Mouse (Mus musculus) myocyte (in vitro differentiated cells): ENCODE data around the gene Dnase2b. TPM values are rescaled to one million over a fixed set of nuclear protein-coding genes. Genes with fewer than 3 reads are reported as not detected.

Experiments used
- H3K27me3 ChIP-seq: one replicate; pipeline ENCODE4 v1.6.1; 2011; ENCODE audit not compliant: control insufficient read depth, insufficient read depth, insufficient read length
- H3K36me3 ChIP-seq: one replicate; pipeline ENCODE4 v1.6.1; 2011; ENCODE audit not compliant: control insufficient read depth, insufficient read depth
- H3K4me2 ChIP-seq: one replicate; pipeline ENCODE4 v1.6.1; 2011; ENCODE audit warnings: low read depth, control low read depth
- H3K4me3 ChIP-seq: one replicate; pipeline ENCODE4 v1.5.1; 2011; ENCODE audit warnings: mild to moderate bottlenecking, control low read depth, moderate library complexity
- H3K79me2 ChIP-seq: one replicate; pipeline ENCODE4 v1.6.1; 2011; ENCODE audit not compliant: control insufficient read depth, insufficient read depth
- H3ac ChIP-seq: one replicate; pipeline ENCODE4 v1.6.1; 2011; ENCODE audit not compliant: control insufficient read depth, insufficient read length
- CEBPB ChIP-seq: IDR thresholded peaks from 2 replicates; pipeline ENCODE4 v1.6.1; 2011; ENCODE audit warnings: mild to moderate bottlenecking, moderate library complexity; ENCODE audit not compliant: poor library complexity, insufficient read depth, severe bottlenecking
- E2F4 ChIP-seq: IDR thresholded peaks from one replicate; pipeline ENCODE4 v1.6.1; 2011; ENCODE audit warnings: mild to moderate bottlenecking, control low read depth, moderate library complexity; ENCODE audit not compliant: insufficient read depth
- MAX ChIP-seq: IDR thresholded peaks from one replicate; pipeline ENCODE4 v1.6.1; 2011; ENCODE audit warnings: low read depth, mild to moderate bottlenecking, control low read depth
- MYOD1 ChIP-seq, 3 experiments: IDR thresholded peaks; one replicate each; pipeline ENCODE4 v1.6.1; 2011; ENCODE audit warnings: control low read depth in 2 of 3, low read depth in 2 of 3, mild to moderate bottlenecking in 2 of 3, moderate library complexity in 1 of 3; ENCODE audit not compliant: insufficient read length in 2 of 3, control insufficient read depth in 1 of 3
- MYOG ChIP-seq, 3 experiments: IDR thresholded peaks; one replicate each; pipeline ENCODE4 v1.6.1; 2011; ENCODE audit warnings: control low read depth in 2 of 3, low read depth in 2 of 3, mild to moderate bottlenecking in 2 of 3; ENCODE audit not compliant: insufficient read length in 2 of 3, control insufficient read depth in 1 of 3, insufficient read depth in 1 of 3
- POLR2A ChIP-seq: IDR thresholded peaks from one replicate; pipeline ENCODE4 v1.6.1; 2011; ENCODE audit warnings: low read depth, mild to moderate bottlenecking, control low read depth, moderate library complexity; ENCODE audit not compliant: insufficient read length
- POLR2AphosphoS2 ChIP-seq: IDR thresholded peaks from one replicate; pipeline ENCODE4 v1.6.1; 2011; ENCODE audit warnings: low read depth, control low read depth; ENCODE audit not compliant: insufficient read length
- REST ChIP-seq: IDR thresholded peaks from one replicate; pipeline ENCODE4 v1.6.1; 2011; ENCODE audit warnings: mild to moderate bottlenecking, control low read depth, moderate library complexity; ENCODE audit not compliant: insufficient read depth, insufficient read length
- SRF ChIP-seq: IDR thresholded peaks from one replicate; pipeline ENCODE4 v1.6.1; 2011; ENCODE audit warnings: low read depth; ENCODE audit not compliant: control insufficient read depth, insufficient read length
- TCF12 ChIP-seq: IDR thresholded peaks from one replicate; pipeline ENCODE4 v1.6.1; 2011; ENCODE audit warnings: mild to moderate bottlenecking, control low read depth; ENCODE audit not compliant: poor library complexity, insufficient read depth, severe bottlenecking
- TCF3 ChIP-seq: IDR thresholded peaks from one replicate; pipeline ENCODE4 v1.6.1; 2011; ENCODE audit warnings: low read depth, control low read depth; ENCODE audit not compliant: insufficient read length
- USF1 ChIP-seq: IDR thresholded peaks from one replicate; pipeline ENCODE4 v1.6.1; 2011; ENCODE audit warnings: low read depth, mild to moderate bottlenecking, control low read depth, moderate library complexity
- polyA plus RNA-seq: library from polyadenylated mRNA; unstranded; fragments of >200 nt; fragmentation: generic; extraction: Trizol; gene quantifications from one replicate; pipeline ENCODE4 v1.2.1, GENCODE M21; 2012; ENCODE audit warnings: missing spikeins

The Dnase2b gene
- polyA plus RNA-seq, 1 experiment = not detected

DNA sequence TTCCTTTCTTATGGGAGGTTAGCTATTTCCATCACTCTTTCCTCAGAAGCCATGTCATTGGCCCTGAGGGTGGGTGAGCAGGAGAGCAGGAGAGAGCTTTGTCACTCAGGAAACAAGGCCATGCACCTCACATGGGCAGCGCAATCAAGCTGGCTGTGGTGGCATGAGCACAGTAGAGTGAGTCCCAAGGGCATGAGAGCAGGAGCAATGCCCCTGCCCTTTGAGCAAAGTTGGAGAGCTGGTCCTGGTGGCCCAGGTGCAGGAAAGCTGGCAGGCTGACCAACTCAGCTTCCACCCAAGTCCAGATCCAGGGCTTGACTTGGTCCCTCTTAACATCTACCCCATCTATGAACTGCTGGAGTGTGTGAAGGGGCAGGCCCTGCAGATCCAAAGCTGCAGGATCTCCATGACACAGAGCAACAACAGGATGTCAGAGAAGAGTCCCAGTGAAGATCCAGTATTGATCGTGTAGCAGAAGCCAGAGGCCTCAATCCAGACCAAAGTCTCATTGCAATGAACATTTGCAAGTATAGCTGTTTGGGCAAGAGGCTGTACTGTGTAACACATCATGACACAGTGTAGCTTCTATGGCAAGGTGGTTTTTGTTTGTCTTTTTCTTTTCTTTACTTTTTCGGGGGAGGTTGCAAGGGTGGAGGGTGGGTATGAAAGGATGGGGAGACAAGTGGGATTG, 35.2 kb downstream of the Dnase2b start:
- Histone ChIP-seq H3K36me3 (no peaks in the 10 kb centered on the region), H3K4me2 (no peak overlapping the region), H3K4me3 (no peak overlapping the region), H3ac (no peak overlapping the region), H3K27me3 (no peaks in the 10 kb centered on the region), H3K79me2 (no peaks in the 10 kb centered on the region)
- no peak for TF ChIP-seq E2F4

DNA sequence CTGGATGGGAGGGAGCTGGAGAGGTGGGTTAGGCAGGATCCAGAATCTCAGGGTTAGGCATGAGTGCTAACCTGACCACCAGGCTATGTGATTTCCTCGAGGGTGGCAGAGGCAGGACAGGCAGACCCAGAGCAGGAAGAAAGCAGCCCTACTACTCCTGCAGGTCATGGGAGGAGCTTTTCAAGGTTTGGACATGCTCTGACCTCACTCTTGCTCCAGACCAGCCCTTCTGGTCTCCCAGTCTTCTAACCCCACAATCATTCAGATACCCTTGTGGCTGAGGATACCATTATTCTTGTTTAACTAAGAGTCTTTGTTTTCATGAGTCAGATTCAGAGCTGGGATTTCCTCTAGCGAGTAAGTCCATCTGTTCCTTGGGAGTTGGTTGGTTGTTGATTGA, 37.8 kb downstream of the Dnase2b start:
- no peaks in the 10 kb centered on the region for H3K79me2 ChIP-seq
- H3K4me2 ChIP-seq = no peak overlapping the region
- H3K4me3 ChIP-seq = no peak overlapping the region
- H3K36me3 ChIP-seq = no peaks in the 10 kb centered on the region
- TF ChIP-seq E2F4 (no peak), POLR2A (no peak), MYOG (IDR thresholded peaks at IDR 0.05; ENCODE audit: control insufficient read depth in 1 of 3, insufficient read depth in 1 of 3, insufficient read length in 2 of 3, low read depth in 2 of 3) (no peak), MAX (no peak), MYOD1 (IDR thresholded peaks at IDR 0.05; ENCODE audit: control insufficient read depth in 1 of 3, insufficient read length in 2 of 3, low read depth in 2 of 3) (no peak), REST (no peak), USF1 (no peak), TCF3 (no peak), POLR2AphosphoS2 (no peak), TCF12 (no peak), CEBPB (no peak), SRF (no peak)
- no peaks in the 10 kb centered on the region for H3K27me3 ChIP-seq
- H3ac ChIP-seq = no peak overlapping the region

GRCm38 (mm10) chr3:146571341-146571740, 44.1 kb downstream of the Dnase2b start:
- H3K79me2 ChIP-seq = no peaks in the 10 kb centered on the region
- no peak overlapping the region for H3K4me3 ChIP-seq
- no peak overlapping the region for H3K4me2 ChIP-seq
- H3K36me3 ChIP-seq = no peaks in the 10 kb centered on the region
- TF ChIP-seq E2F4 = no peak
- TF ChIP-seq MYOG (IDR thresholded peaks at IDR 0.05; ENCODE audit: control insufficient read depth in 1 of 3, insufficient read depth in 1 of 3, insufficient read length in 2 of 3, low read depth in 2 of 3) = no peak
- no peak for TF ChIP-seq MYOD1 (IDR thresholded peaks at IDR 0.05; ENCODE audit: control insufficient read depth in 1 of 3, insufficient read length in 2 of 3, low read depth in 2 of 3)
- no peak for TF ChIP-seq CEBPB
- TF ChIP-seq MAX = no peak
- TF ChIP-seq POLR2AphosphoS2 = no peak
- TF ChIP-seq SRF = no peak
- TF ChIP-seq TCF12 = no peak
- no peak for TF ChIP-seq USF1
- no peak for TF ChIP-seq REST
- TF ChIP-seq POLR2A = no peak
- TF ChIP-seq TCF3 = no peak
- H3K27me3 ChIP-seq = no peaks in the 10 kb centered on the region
- no peak overlapping the region for H3ac ChIP-seq

- Histone ChIP-seq H3K36me3 (no peaks in the 10 kb centered on the region), H3K4me3 (no peak overlapping the region), H3ac (no peak overlapping the region), H3K79me2 (no peaks in the 10 kb centered on the region), H3K4me2 (no peak overlapping the region), H3K27me3 (no peaks in the 10 kb centered on the region)
- TF ChIP-seq USF1 (no peak), MYOD1 (IDR thresholded peaks at IDR 0.05; ENCODE audit: control insufficient read depth in 1 of 3, insufficient read length in 2 of 3, low read depth in 2 of 3) (no peak), E2F4 (no peak)
These were observed 44.5 kb downstream of the Dnase2b start for GRCm38 (mm10) chr3:146570939-146571338.

DNA sequence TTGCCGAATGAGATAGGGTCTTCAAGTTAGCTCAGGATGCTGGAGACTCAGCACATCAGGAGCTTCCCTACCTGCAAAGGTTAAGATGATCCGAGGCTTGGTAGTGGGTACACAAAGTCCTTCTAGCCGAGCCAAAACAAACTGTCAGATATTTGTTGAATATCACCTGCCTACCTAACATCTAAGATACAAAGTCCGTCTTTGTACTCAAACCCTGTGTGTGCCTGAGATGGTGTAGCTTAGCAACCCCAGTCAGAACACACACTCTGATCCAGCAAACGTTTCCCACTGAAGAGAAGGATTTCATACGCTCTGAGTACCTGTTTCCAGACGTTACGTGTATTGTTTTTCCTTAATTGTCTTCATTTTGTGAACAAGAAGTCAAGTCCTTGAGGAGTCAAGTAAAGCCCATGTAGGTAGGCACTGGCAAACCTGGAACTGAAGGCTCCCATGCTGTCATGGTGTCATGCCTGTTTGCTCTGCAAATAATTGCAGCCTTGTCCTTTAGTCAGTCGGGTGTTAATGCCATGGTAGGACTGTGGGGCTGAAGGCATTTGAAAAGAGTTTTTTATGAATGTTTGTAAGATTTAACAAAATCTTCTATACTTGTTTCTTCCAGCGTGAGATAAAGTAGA, 45.1 kb downstream of the Dnase2b start, which contains the start of gene Uox:
Gene Uox, plus strand, starts transcription at position 279 of the 635 bp plus-strand sequence.
- Histone ChIP-seq H3ac (no peak within 1 kb of the TSS), H3K36me3 (no peaks in the 10 kb centered on the region), H3K4me2 (no peak within 1 kb of the TSS), H3K27me3 (no peaks in the 10 kb centered on the region), H3K4me3 (no peak within 1 kb of the TSS), H3K79me2 (no peaks in the 10 kb centered on the region)
- TF ChIP-seq TCF3 = no peak
- no peak for TF ChIP-seq POLR2AphosphoS2
- TF ChIP-seq E2F4 = no peak
- no peak for TF ChIP-seq MYOG (IDR thresholded peaks at IDR 0.05; ENCODE audit: control insufficient read depth in 1 of 3, insufficient read depth in 1 of 3, insufficient read length in 2 of 3, low read depth in 2 of 3)
- no peak for TF ChIP-seq TCF12
- no peak for TF ChIP-seq SRF
- no peak for TF ChIP-seq MAX
- no peak for TF ChIP-seq USF1
- TF ChIP-seq CEBPB = no peak
- no peak for TF ChIP-seq REST
